Mouse (Mus musculus) embryonic facial prominence, embryonic 12.5 days (tissue): ENCODE results near the gene Mtmr11. TPM values are rescaled to one million over a fixed set of nuclear protein-coding genes. Genes with fewer than 3 reads are reported as not detected.
"Not testable (repeated sequence)": the region's sequence is repeated elsewhere in the genome, so short reads cannot be mapped to it uniquely, and the experiment has no call there.

Source experiments
- ATAC-seq: fragments of 200-750 bp; cut with Nextera tagmentation; 2 replicates; pipeline ENCODE4 v1.8.0; 2017; ENCODE audit not compliant: insufficient number of reproducible peaks, insufficient read depth, low FRiP score, low TSS enrichment
- H3K27ac ChIP-seq: fragments of 300-500 bp; sonication (generic); 2 replicates; pipeline ENCODE4 v1.5.1; 2016; ENCODE audit warnings: mild to moderate bottlenecking
- H3K27me3 ChIP-seq: fragments of 300-500 bp; sonication (generic); 2 replicates; pipeline ENCODE4 v1.6.1; 2016; ENCODE audit warnings: mild to moderate bottlenecking, moderate library complexity
- H3K36me3 ChIP-seq: fragments of 300-500 bp; sonication (generic); 2 replicates; pipeline ENCODE4 v1.6.1; 2016; ENCODE audit warnings: mild to moderate bottlenecking
- H3K4me1 ChIP-seq: fragments of 300-500 bp; sonication (generic); 2 replicates; pipeline ENCODE4 v1.6.1; 2016
- H3K4me2 ChIP-seq: fragments of 300-500 bp; sonication (generic); replicated peaks from 2 replicates; pipeline ENCODE4 v1.6.1; 2016; ENCODE audit warnings: mild to moderate bottlenecking, moderate library complexity
- H3K4me3 ChIP-seq: fragments of 300-500 bp; sonication (generic); 2 replicates; pipeline ENCODE4 v1.5.1; 2016; ENCODE audit warnings: mild to moderate bottlenecking
- H3K9ac ChIP-seq: fragments of 300-500 bp; sonication (generic); 2 replicates; pipeline ENCODE4 v1.6.1; 2016; ENCODE audit warnings: mild to moderate bottlenecking, moderate library complexity
- H3K9me3 ChIP-seq: fragments of 300-500 bp; sonication (generic); 2 replicates; pipeline ENCODE4 v1.6.1; 2016; ENCODE audit warnings: mild to moderate bottlenecking, moderate library complexity
- WGBS: fragments of 180-500 bp; shearing (Covaris S2); methylation state at CpG from one replicate; pipeline ENCODE4 v1.1.7; 2016; 5-methylcytosine and 5-hydroxymethylcytosine counted together
- microRNA-seq: library from miRNA; unstranded; fragments of <30 nt; microRNA quantifications from one replicate; pipeline ENCODE4, GENCODE M21; 2017
- polyA plus RNA-seq: library from polyadenylated mRNA; unstranded; fragments of >200 nt; fragmentation: Nextera tagmentation; extraction: Ambion mirVana; gene quantifications from 2 replicates; pipeline ENCODE4 v1.2.1, GENCODE M21; 2016

Gene Mtmr11
- polyA plus RNA-seq, 1 experiment from 2014 or later: 39.5 TPM

DNA sequence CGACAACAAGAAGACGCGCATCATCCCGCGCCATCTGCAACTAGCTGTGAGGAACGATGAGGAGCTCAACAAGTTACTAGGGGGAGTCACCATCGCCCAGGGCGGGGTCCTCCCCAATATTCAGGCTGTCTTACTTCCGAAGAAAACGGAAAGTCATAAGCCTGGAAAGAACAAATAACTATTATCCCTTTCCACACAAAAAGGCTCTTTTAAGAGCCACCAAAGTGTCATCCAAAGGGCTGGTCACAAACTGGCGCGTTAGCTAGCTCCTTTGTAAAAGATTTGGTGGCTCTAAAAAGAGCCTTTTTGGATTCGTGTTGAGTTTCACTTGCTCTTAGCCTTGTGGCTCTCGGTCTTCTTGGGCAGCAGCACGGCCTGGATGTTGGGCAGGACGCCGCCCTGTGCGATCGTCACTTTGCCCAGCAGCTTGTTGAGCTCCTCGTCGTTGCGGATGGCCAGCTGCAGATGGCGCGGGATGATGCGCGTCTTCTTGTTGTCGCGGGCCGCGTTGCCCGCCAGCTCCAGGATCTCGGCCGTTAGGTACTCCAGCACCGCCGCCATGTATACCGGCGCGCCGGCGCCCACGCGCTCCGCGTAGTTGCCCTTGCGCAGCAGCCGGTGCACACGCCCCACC lies 58.4 kb downstream of the Mtmr11 start:
- under 1% methylated on average over 30 of the region's 47 CpGs for WGBS
- not testable (repeated sequence) for H3K27me3 ChIP-seq, H3K9me3 ChIP-seq, H3K36me3 ChIP-seq, ATAC-seq
- H3K9ac ChIP-seq: peak overlapping the region; percentile 89
- peak overlapping the region; percentile 65 for H3K4me3 ChIP-seq
- H3K4me2 ChIP-seq: peak overlapping the region; percentile 57
- peaks cover 18% of the 10 kb centered on the region for H3K4me1 ChIP-seq
- peak overlapping the region; percentile 99 for H3K27ac ChIP-seq

DNA sequence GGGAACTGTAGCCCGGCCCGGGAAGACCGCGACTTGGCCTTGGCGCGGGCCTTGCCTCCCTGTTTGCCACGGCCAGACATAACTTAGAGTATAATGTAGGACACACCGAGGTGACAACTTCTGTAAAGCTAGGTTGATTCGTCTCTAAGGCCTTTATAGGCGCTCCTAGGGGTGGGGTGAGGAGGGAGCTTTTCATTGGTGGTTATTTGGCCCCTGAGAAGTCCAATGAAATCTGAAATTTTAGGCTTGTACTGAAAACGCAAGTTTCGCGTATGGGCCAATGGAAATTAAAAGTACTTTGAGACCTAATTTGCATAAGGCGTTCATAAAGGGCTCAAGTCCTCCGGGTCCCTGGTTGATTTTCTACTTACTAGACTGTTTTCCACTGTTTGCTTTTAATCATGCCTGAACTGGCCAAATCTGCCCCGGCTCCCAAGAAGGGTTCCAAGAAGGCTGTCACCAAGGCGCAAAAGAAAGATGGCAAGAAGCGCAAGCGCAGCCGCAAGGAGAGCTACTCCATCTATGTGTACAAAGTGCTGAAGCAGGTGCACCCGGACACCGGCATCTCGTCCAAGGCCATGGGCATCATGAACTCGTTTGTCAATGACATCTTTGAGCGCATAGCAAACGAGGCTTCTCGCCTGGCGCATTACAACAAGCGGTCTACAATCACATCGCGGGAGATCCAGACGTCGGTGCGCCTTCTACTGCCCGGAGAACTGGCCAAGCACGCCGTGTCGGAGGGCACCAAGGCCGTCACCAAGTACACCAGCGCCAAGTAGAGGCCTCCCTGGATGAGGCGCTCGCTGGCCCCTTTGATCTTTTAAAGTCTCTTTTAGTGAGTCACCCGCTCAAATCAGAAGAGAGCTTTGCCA lies 59.2 kb downstream of the Mtmr11 start, which contains the start of the genes Hist2h2ac and Hist2h2be:
Gene Hist2h2ac, minus strand, starts transcription at position 116 of the 875 bp plus-strand sequence.
Gene Hist2h2be, plus strand, starts transcription at position 355 of the 875 bp plus-strand sequence.
- H3K36me3 ChIP-seq: no peaks in the 10 kb centered on the region
- peak; percentile 94 for ATAC-seq
- peak within 1 kb of the TSS; percentile 89 for H3K9ac ChIP-seq
- peak within 1 kb of the TSS; percentile 99 for H3K27ac ChIP-seq
- H3K4me2 ChIP-seq: peak within 1 kb of the TSS; percentile 57
- H3K9me3 ChIP-seq: no peaks in the 10 kb centered on the region
- peaks cover 18% of the 10 kb centered on the region for H3K4me1 ChIP-seq
- peak within 1 kb of the TSS; percentile 65 for H3K4me3 ChIP-seq
- WGBS: under 1% methylated on average over 43 of the region's 43 CpGs
- H3K27me3 ChIP-seq: no peaks in the 10 kb centered on the region

Small RNA genes within 50 kb of the gene (microRNA-seq; reads per million reads assigned to microRNA genes)
- gene Gm44492: not detected

Other genes with a start within 250 kb of the Mtmr11 start
- gene Anp32e, start 232.8 kb upstream of the Mtmr11 start, polyA plus RNA-seq: 241 and 287 TPM in 2 replicates
- 71.9 and 85.9 TPM in 2 replicates for gene Plekho1, start 166.0 kb upstream of the Mtmr11 start, polyA plus RNA-seq
- 43.3 and 43.6 TPM in 2 replicates for gene Vps45, start 103.5 kb upstream of the Mtmr11 start, polyA plus RNA-seq
- 20.2 and 20.6 TPM in 2 replicates for gene Otud7b, start 57.5 kb upstream of the Mtmr11 start, polyA plus RNA-seq
- gene Sf3b4, start 10.3 kb downstream of the Mtmr11 start, polyA plus RNA-seq: 181 and 190 TPM in 2 replicates
- 8.6 and 9.2 TPM in 2 replicates for gene Sv2a, start 19.1 kb downstream of the Mtmr11 start, polyA plus RNA-seq
- 52.6 and 53.3 TPM in 2 replicates for gene Bola1, start 57.7 kb downstream of the Mtmr11 start, polyA plus RNA-seq
- 1.5 and 1.6 TPM in 2 replicates for gene Hist2h2ab, start 57.9 kb downstream of the Mtmr11 start, polyA plus RNA-seq
- 12.2 and 12.5 TPM in 2 replicates for gene Hist2h2ac, start 58.9 kb downstream of the Mtmr11 start, polyA plus RNA-seq
- 10.6 and 11.7 TPM in 2 replicates for gene Hist2h2be, start 59.1 kb downstream of the Mtmr11 start, polyA plus RNA-seq
- gene Hist2h3c2, start 77.1 kb downstream of the Mtmr11 start, polyA plus RNA-seq: 7.1 and 8.2 TPM in 2 replicates
- 45.4 and 60.5 TPM in 2 replicates for gene Hist2h2aa2, start 78.3 kb downstream of the Mtmr11 start, polyA plus RNA-seq
- 19.8 and 19.9 TPM in 2 replicates for gene Hist2h2aa1, start 83.5 kb downstream of the Mtmr11 start, polyA plus RNA-seq
- 0.83 TPM in 1 of 2 replicates, not detected in the other for gene Hist2h3c1, start 84.7 kb downstream of the Mtmr11 start, polyA plus RNA-seq
- gene Hist2h4, start 101.3 kb downstream of the Mtmr11 start, polyA plus RNA-seq: 13.6 and 17.2 TPM in 2 replicates
- gene Hist2h3b, start 106.7 kb downstream of the Mtmr11 start, polyA plus RNA-seq: 92.4 and 92.9 TPM in 2 replicates
- 22.1 and 22.4 TPM in 2 replicates for gene Hist2h2bb, start 107.7 kb downstream of the Mtmr11 start, polyA plus RNA-seq
- gene Fcgr1, start 132.0 kb downstream of the Mtmr11 start, polyA plus RNA-seq: 0.84 and 1.6 TPM in 2 replicates